Mouse (Mus musculus) brown adipose tissue, adult 24 weeks (tissue): Measurements from ENCODE around the gene Gm436. TPM values are rescaled to one million over a fixed set of nuclear protein-coding genes. Genes with fewer than 3 reads are reported as not detected.

Experiments used
- H3K27ac ChIP-seq: fragments of 200-500 bp; replicated peaks from 2 replicates; pipeline ENCODE4 v1.5.1; 2012; ENCODE audit warnings: low read depth, mild to moderate bottlenecking, low read length
- H3K4me1 ChIP-seq: fragments of 200-500 bp; 2 replicates; pipeline ENCODE4 v1.6.1; 2012; ENCODE audit warnings: low read length, mixed read lengths; ENCODE audit not compliant: control insufficient read depth, insufficient read depth, insufficient read length
- H3K4me3 ChIP-seq: fragments of 200-500 bp; 2 replicates; pipeline ENCODE4 v1.5.1; 2012; ENCODE audit warnings: low read depth, mild to moderate bottlenecking, low read length, moderate library complexity; ENCODE audit not compliant: insufficient read depth
- polyA plus RNA-seq: library from polyadenylated mRNA; stranded (reverse); fragments of >200 nt; gene quantifications from 2 replicates; pipeline ENCODE4 v1.2.4, GENCODE M21; 2012; ENCODE audit not compliant: missing spikeins, insufficient read depth, insufficient read length

Gene Gm436
- not detected in 2 replicates for polyA plus RNA-seq

GRCm38 (mm10) chr4:144686268-144686667, at the start of gene Gm436:
Gm436 (minus strand) TSS chr4:144686368.
- Histone ChIP-seq H3K4me1 (no peaks in the 10 kb centered on the region), H3K4me3 (no peak within 1 kb of the TSS), H3K27ac (no peak within 1 kb of the TSS)

- Histone ChIP-seq H3K27ac (no peak within 1 kb of the TSS), H3K4me3 (no peak within 1 kb of the TSS), H3K4me1 (no peaks in the 10 kb centered on the region)
These were observed 35.1 kb upstream of the Gm436 start, which contains the start of gene Gm13178 for GRCm38 (mm10) chr4:144721304-144721703. Gm13178 (minus strand) TSS chr4:144721404.

DNA sequence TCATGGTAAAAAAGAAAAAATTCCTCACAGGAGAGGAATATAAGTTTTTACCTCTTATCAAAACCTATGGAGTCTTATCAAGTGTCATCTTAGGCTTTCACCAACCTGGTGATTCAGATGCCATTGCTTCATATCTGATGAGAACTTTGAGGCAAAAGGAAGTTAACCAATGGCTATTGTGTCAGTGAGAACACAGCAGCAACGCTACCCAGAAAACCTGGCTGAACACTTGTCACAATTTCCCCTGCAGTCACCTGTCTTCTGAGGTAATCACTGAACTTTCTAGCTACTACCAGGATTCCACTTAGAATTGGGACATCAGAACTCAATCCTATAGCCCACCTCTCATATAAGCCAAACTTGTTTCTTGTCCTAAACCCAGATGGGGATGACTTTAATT, 33.5 kb upstream of the Gm436 start:
- H3K27ac ChIP-seq, result no peak overlapping the region
- no peaks in the 10 kb centered on the region for H3K4me1 ChIP-seq
- H3K4me3 ChIP-seq, result no peak overlapping the region

GRCm38 (mm10) chr4:144718288-144718687, 32.1 kb upstream of the Gm436 start:
- H3K4me1 ChIP-seq, result no peaks in the 10 kb centered on the region
- no peak overlapping the region for H3K27ac ChIP-seq
- no peak overlapping the region for H3K4me3 ChIP-seq

DNA sequence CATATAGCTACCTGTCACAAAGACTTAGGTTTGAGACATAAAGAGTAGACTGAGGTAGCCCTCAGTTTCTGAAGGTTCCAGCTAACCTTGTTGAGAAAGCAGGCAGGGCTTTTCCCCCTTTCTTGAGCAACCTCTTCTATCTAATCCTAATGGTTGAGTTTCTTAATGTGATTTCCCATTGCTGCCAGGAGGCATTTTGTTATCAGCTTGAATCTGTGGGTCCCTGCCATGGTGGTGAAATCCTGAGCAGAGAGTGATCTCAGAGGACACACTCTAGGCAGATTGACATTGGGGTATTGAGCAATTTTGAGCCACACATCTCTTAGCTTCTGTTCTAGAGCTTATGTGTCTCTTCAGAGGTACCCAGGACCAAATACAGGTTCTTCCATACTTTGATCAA, 47.9 kb downstream of the Gm436 start:
- Histone ChIP-seq H3K4me1 (no peaks in the 10 kb centered on the region), H3K27ac (no peak overlapping the region), H3K4me3 (no peak overlapping the region)

Other genes starting within 250 kb of the Gm436 start
- not detected in 2 replicates for gene 1700012P22Rik, start 247.6 kb downstream of the Gm436 start, polyA plus RNA-seq
- gene Gm9944, start 233.1 kb downstream of the Gm436 start, polyA plus RNA-seq, result not detected in 2 replicates
- gene Aadacl3, start 222.6 kb downstream of the Gm436 start, polyA plus RNA-seq, result not detected in 2 replicates
- not detected in 2 replicates for gene 9430007A20Rik, start 166.5 kb downstream of the Gm436 start, polyA plus RNA-seq
- gene Gm13124, start 121.2 kb downstream of the Gm436 start, polyA plus RNA-seq, result not detected in 2 replicates
- not detected in 2 replicates for gene Aadacl4, start 72.7 kb downstream of the Gm436 start, polyA plus RNA-seq
- gene Gm13178, start 35.0 kb upstream of the Gm436 start, polyA plus RNA-seq, result not detected in 2 replicates
- not detected in 2 replicates for gene Gm438, start 100.2 kb upstream of the Gm436 start, polyA plus RNA-seq
- gene Dhrs3, start 206.5 kb upstream of the Gm436 start, polyA plus RNA-seq, result 167 and 202 TPM in 2 replicates